Mouse (Mus musculus) splenic B cell, adult 2 months (primary cell): ENCODE results near the gene Map3k19.

Experiments
- DNase-seq: peaks from one replicate; pipeline ENCODE4 v3.0.0-alpha.2; 2011; ENCODE audit warnings: low read depth, low spot score
- H3K27me3 ChIP-seq: 2 replicates; pipeline ENCODE4 v1.6.1; 2012; ENCODE audit warnings: mild to moderate bottlenecking, low read length, moderate library complexity, mixed read lengths; ENCODE audit not compliant: control insufficient read depth, poor library complexity, insufficient read depth, severe bottlenecking
- H3K36me3 ChIP-seq: 2 replicates; pipeline ENCODE4 v1.6.1; 2012; ENCODE audit warnings: mild to moderate bottlenecking, low read length, moderate library complexity, mixed read lengths; ENCODE audit not compliant: control insufficient read depth, poor library complexity, insufficient read depth, severe bottlenecking

Gene Map3k19

GRCm38 (mm10) chr1:127833714-127834113, 21.1 kb downstream of the Map3k19 start:
- DNase-seq, result no peak
- Histone ChIP-seq H3K27me3 (no peaks in the 10 kb centered on the region), H3K36me3 (0 out of 2 replicates have a peak, but pooled peaks cover 1% of the 10 kb centered on the region)

- no peak for DNase-seq
- Histone ChIP-seq H3K27me3 (no peaks in the 10 kb centered on the region; the same call in 1 of the 2 replicates), H3K36me3 (0 out of 2 replicates have a peak, but pooled peaks cover 1% of the 10 kb centered on the region)
Measured at GRCm38 (mm10) chr1:127830215-127830921, 24.5 kb downstream of the Map3k19 start.

- no peaks in the 10 kb centered on the region; the same call in 1 of the 2 replicates for H3K27me3 ChIP-seq
- DNase-seq, result peak; percentile 84
- H3K36me3 ChIP-seq, result peaks cover 1% of the 10 kb centered on the region; the same call in 1 of the 2 replicates
Measured at GRCm38 (mm10) chr1:127827325-127827724, 27.5 kb downstream of the Map3k19 start.

GRCm38 (mm10) chr1:127816381-127816780, 38.5 kb downstream of the Map3k19 start:
- no peaks in the 10 kb centered on the region; the same call in 1 of the 2 replicates for H3K36me3 ChIP-seq
- no peaks in the 10 kb centered on the region; the same call in 1 of the 2 replicates for H3K27me3 ChIP-seq
- no peak for DNase-seq

- H3K27me3 ChIP-seq, result no peaks in the 10 kb centered on the region; the same call in 1 of the 2 replicates
- DNase-seq, result no peak
- H3K36me3 ChIP-seq, result no peaks in the 10 kb centered on the region; the same call in 1 of the 2 replicates
Measured at GRCm38 (mm10) chr1:127812929-127813328, 41.9 kb downstream of the Map3k19 start.

GRCm38 (mm10) chr1:127808671-127809070, 46.2 kb downstream of the Map3k19 start:
- H3K27me3 ChIP-seq, result no peaks in the 10 kb centered on the region; the same call in 1 of the 2 replicates
- no peak for DNase-seq
- no peaks in the 10 kb centered on the region for H3K36me3 ChIP-seq

- Histone ChIP-seq H3K27me3 (no peaks in the 10 kb centered on the region; the same call in 1 of the 2 replicates), H3K36me3 (peaks cover 11% of the 10 kb centered on the region)
- DNase-seq, result no peak
Measured at GRCm38 (mm10) chr1:127802916-127803315, 51.9 kb downstream of the Map3k19 start.

- H3K27me3 ChIP-seq, result no peaks in the 10 kb centered on the region
- no peak for DNase-seq
Measured at GRCm38 (mm10) chr1:127796752-127797151, 58.1 kb downstream of the Map3k19 start.

GRCm38 (mm10) chr1:127796341-127796740, 58.5 kb downstream of the Map3k19 start:
- no peak for DNase-seq
- H3K27me3 ChIP-seq, result no peaks in the 10 kb centered on the region
- peaks cover 15% of the 10 kb centered on the region for H3K36me3 ChIP-seq

More at GRCm38 (mm10) chr1:127796752-127797151, 58.1 kb downstream of the Map3k19 start:
- peaks cover 12% of the 10 kb centered on the region for H3K36me3 ChIP-seq

GRCm38 (mm10) chr1:127795087-127795769, 59.6 kb downstream of the Map3k19 start:
- DNase-seq, result no peak
- no peaks in the 10 kb centered on the region for H3K27me3 ChIP-seq
- peaks cover 13% of the 10 kb centered on the region for H3K36me3 ChIP-seq

GRCm38 (mm10) chr1:127793459-127793858, 61.4 kb downstream of the Map3k19 start:
- Histone ChIP-seq H3K36me3 (peaks cover 7% of the 10 kb centered on the region; the same call in 1 of the 2 replicates), H3K27me3 (no peaks in the 10 kb centered on the region)
- no peak for DNase-seq

GRCm38 (mm10) chr1:127788943-127789342, 65.9 kb downstream of the Map3k19 start:
- DNase-seq, result no peak

GRCm38 (mm10) chr1:127785882-127786281, 68.9 kb downstream of the Map3k19 start:
- no peak for DNase-seq
- Histone ChIP-seq H3K36me3 (no peaks in the 10 kb centered on the region), H3K27me3 (no peaks in the 10 kb centered on the region)

More at GRCm38 (mm10) chr1:127788943-127789342, 65.9 kb downstream of the Map3k19 start:
- Histone ChIP-seq H3K27me3 (no peaks in the 10 kb centered on the region), H3K36me3 (peaks cover 6% of the 10 kb centered on the region; the same call in 1 of the 2 replicates)

GRCm38 (mm10) chr1:127783862-127784261, 71.0 kb downstream of the Map3k19 start:
- DNase-seq, result no peak
- Histone ChIP-seq H3K36me3 (no peaks in the 10 kb centered on the region), H3K27me3 (no peaks in the 10 kb centered on the region)

- peak; percentile 64 for DNase-seq
- H3K36me3 ChIP-seq, result peaks cover 2% of the 10 kb centered on the region; the same call in 1 of the 2 replicates
- H3K27me3 ChIP-seq, result no peaks in the 10 kb centered on the region
Measured at GRCm38 (mm10) chr1:127780849-127781248, 74.0 kb downstream of the Map3k19 start.
